Mouse (Mus musculus): ENCODE results near the gene Ccr9. TPM values are rescaled to one million over a fixed set of nuclear protein-coding genes. Genes with fewer than 3 reads are reported as not detected.
"Not testable (repeated sequence)": the region's sequence is repeated elsewhere in the genome, so short reads cannot be mapped to it uniquely, and the experiment has no call there.

Ccr9 gene
- polyA plus RNA-seq, 1 experiment = 8.7 TPM

- Histone ChIP-seq H3K4me1 (ENCODE audit: control insufficient read depth, insufficient read depth, insufficient read length) (no peaks in the 10 kb centered on the region), H3K4me3 (ENCODE audit: extremely low read depth, insufficient read depth, insufficient read length) (no peak overlapping the region), H3K27me3 (ENCODE audit: control insufficient read depth, insufficient read depth, low read length) (no peaks in the 10 kb centered on the region), H3K36me3 (ENCODE audit: control insufficient read depth, insufficient read depth, low read length) (no peaks in the 10 kb centered on the region), H3K27ac (ENCODE audit: insufficient read depth, low read length) (no peak overlapping the region)
- no peak for DNase-seq (ENCODE audit: low read depth in 1 of 2, low spot score in 2 of 2)
- WGBS = 82% methylated on average over 1 of the region's 1 CpGs
- no peak for TF ChIP-seq CTCF (IDR thresholded peaks at IDR 0.05; ENCODE audit: extremely low read depth, insufficient read depth, insufficient read length, insufficient replicate concordance)
- no peak for TF ChIP-seq POLR2A (IDR thresholded peaks at IDR 0.05; ENCODE audit: low read depth, low read length)
These were observed 38.1 kb upstream of the Ccr9 start for GRCm38 (mm10) chr9:123640106-123640505.

GRCm38 (mm10) chr9:123649785-123650511, 28.3 kb upstream of the Ccr9 start:
- DNase-seq (ENCODE audit: low read depth in 1 of 2, low spot score in 2 of 2) = no peak
- Histone ChIP-seq H3K27me3 (ENCODE audit: control insufficient read depth, insufficient read depth, low read length) (no peaks in the 10 kb centered on the region), H3K4me3 (ENCODE audit: extremely low read depth, insufficient read depth, insufficient read length) (no peak overlapping the region), H3K27ac (ENCODE audit: insufficient read depth, low read length) (no peak overlapping the region), H3K36me3 (ENCODE audit: control insufficient read depth, insufficient read depth, low read length) (no peaks in the 10 kb centered on the region), H3K4me1 (ENCODE audit: control insufficient read depth, insufficient read depth, insufficient read length) (no peaks in the 10 kb centered on the region)
- TF ChIP-seq POLR2A (IDR thresholded peaks at IDR 0.05; ENCODE audit: low read depth, low read length) (no peak), CTCF (IDR thresholded peaks at IDR 0.05; ENCODE audit: extremely low read depth, insufficient read depth, insufficient read length, insufficient replicate concordance) (no peak)
- WGBS = 95% methylated on average over 2 of the region's 2 CpGs

- 88% methylated on average over 4 of the region's 4 CpGs for WGBS
- Histone ChIP-seq H3K27ac (ENCODE audit: insufficient read depth, low read length) (no peak overlapping the region), H3K4me1 (ENCODE audit: control insufficient read depth, insufficient read depth, insufficient read length) (no peaks in the 10 kb centered on the region), H3K4me3 (ENCODE audit: extremely low read depth, insufficient read depth, insufficient read length) (no peak overlapping the region), H3K36me3 (ENCODE audit: control insufficient read depth, insufficient read depth, low read length) (no peaks in the 10 kb centered on the region), H3K27me3 (ENCODE audit: control insufficient read depth, insufficient read depth, low read length) (no peaks in the 10 kb centered on the region)
- TF ChIP-seq CTCF (IDR thresholded peaks at IDR 0.05; ENCODE audit: extremely low read depth, insufficient read depth, insufficient read length, insufficient replicate concordance) (no peak), POLR2A (IDR thresholded peaks at IDR 0.05; ENCODE audit: low read depth, low read length) (no peak)
- no peak for DNase-seq (ENCODE audit: low read depth in 1 of 2, low spot score in 2 of 2)
These were observed 26.9 kb upstream of the Ccr9 start for GRCm38 (mm10) chr9:123651369-123651768.

GRCm38 (mm10) chr9:123657457-123657856, 20.8 kb upstream of the Ccr9 start:
- Histone ChIP-seq H3K27me3 (ENCODE audit: control insufficient read depth, insufficient read depth, low read length) (no peaks in the 10 kb centered on the region), H3K4me3 (ENCODE audit: extremely low read depth, insufficient read depth, insufficient read length) (no peak overlapping the region), H3K36me3 (ENCODE audit: control insufficient read depth, insufficient read depth, low read length) (no peaks in the 10 kb centered on the region), H3K4me1 (ENCODE audit: control insufficient read depth, insufficient read depth, insufficient read length) (no peaks in the 10 kb centered on the region), H3K27ac (ENCODE audit: insufficient read depth, low read length) (no peak overlapping the region)
- no peak for TF ChIP-seq CTCF (IDR thresholded peaks at IDR 0.05; ENCODE audit: extremely low read depth, insufficient read depth, insufficient read length, insufficient replicate concordance)
- no peak for TF ChIP-seq POLR2A (IDR thresholded peaks at IDR 0.05; ENCODE audit: low read depth, low read length)
- 58% methylated on average over 3 of the region's 3 CpGs for WGBS
- DNase-seq (ENCODE audit: low read depth in 1 of 2, low spot score in 2 of 2) = no peak

DNA sequence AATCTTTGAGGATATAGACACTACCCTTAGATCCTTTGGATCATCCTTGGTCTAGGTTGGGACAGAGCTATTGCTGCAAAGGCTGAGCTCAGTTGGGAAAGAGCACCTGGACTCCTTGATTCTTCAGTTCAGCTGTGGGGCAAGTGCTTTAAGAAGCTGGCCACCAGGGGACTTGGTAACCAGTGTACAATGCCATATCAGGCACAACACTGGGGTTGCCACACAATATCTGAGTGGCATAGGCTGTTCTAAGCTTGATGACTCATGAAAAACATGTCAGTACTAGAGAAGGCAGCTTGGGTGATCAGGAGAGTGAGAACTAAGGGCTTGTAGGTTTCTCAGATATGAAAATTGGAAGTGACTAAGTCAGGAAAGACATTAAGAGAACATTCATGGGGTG, 19.3 kb upstream of the Ccr9 start:
- no peak overlapping the region for H3K4me3 ChIP-seq (ENCODE audit: extremely low read depth, insufficient read depth, insufficient read length)
- no peak overlapping the region for H3K27ac ChIP-seq (ENCODE audit: insufficient read depth, low read length)
- TF ChIP-seq CTCF (IDR thresholded peaks at IDR 0.05; ENCODE audit: extremely low read depth, insufficient read depth, insufficient read length, insufficient replicate concordance) = no peak
- no peak for TF ChIP-seq POLR2A (IDR thresholded peaks at IDR 0.05; ENCODE audit: low read depth, low read length)
- H3K27me3 ChIP-seq (ENCODE audit: control insufficient read depth, insufficient read depth, low read length) = no peaks in the 10 kb centered on the region
- no peaks in the 10 kb centered on the region for H3K36me3 ChIP-seq (ENCODE audit: control insufficient read depth, insufficient read depth, low read length)
- DNase-seq (ENCODE audit: low read depth in 1 of 2, low spot score in 2 of 2) = no peak
- H3K4me1 ChIP-seq (ENCODE audit: control insufficient read depth, insufficient read depth, insufficient read length) = no peaks in the 10 kb centered on the region

GRCm38 (mm10) chr9:123659986-123660676, 18.1 kb upstream of the Ccr9 start:
- H3K4me1 ChIP-seq (ENCODE audit: control insufficient read depth, insufficient read depth, insufficient read length); H3K36me3 ChIP-seq (ENCODE audit: control insufficient read depth, insufficient read depth, low read length); DNase-seq (ENCODE audit: low read depth in 1 of 2, low spot score in 2 of 2); H3K4me3 ChIP-seq (ENCODE audit: extremely low read depth, insufficient read depth, insufficient read length); H3K27ac ChIP-seq (ENCODE audit: insufficient read depth, low read length); H3K27me3 ChIP-seq (ENCODE audit: control insufficient read depth, insufficient read depth, low read length): not testable (repeated sequence)
- WGBS = 92% methylated on average over 18 of the region's 18 CpGs

- 42% methylated on average over 5 of the region's 5 CpGs for WGBS
- Histone ChIP-seq H3K27ac (ENCODE audit: insufficient read depth, low read length) (no peak overlapping the region), H3K36me3 (ENCODE audit: control insufficient read depth, insufficient read depth, low read length) (no peaks in the 10 kb centered on the region), H3K27me3 (ENCODE audit: control insufficient read depth, insufficient read depth, low read length) (no peaks in the 10 kb centered on the region), H3K4me3 (ENCODE audit: extremely low read depth, insufficient read depth, insufficient read length) (no peak overlapping the region), H3K4me1 (ENCODE audit: control insufficient read depth, insufficient read depth, insufficient read length) (no peaks in the 10 kb centered on the region)
- TF ChIP-seq POLR2A (IDR thresholded peaks at IDR 0.05; ENCODE audit: low read depth, low read length) (no peak), CTCF (IDR thresholded peaks at IDR 0.05; ENCODE audit: extremely low read depth, insufficient read depth, insufficient read length, insufficient replicate concordance) (peak; percentile 33; the same call in 1 of the 2 replicates)
- peak; percentile 21 to 47 for DNase-seq (ENCODE audit: low read depth in 1 of 2, low spot score in 2 of 2)
These were observed 12.6 kb upstream of the Ccr9 start for GRCm38 (mm10) chr9:123665645-123666044.

All from spleen, adult 2 months (tissue).